Mouse (Mus musculus) heart, postnatal 0 days (tissue): ENCODE data around the gene Rras. TPM values are rescaled to one million over a fixed set of nuclear protein-coding genes. Genes with fewer than 3 reads are reported as not detected.

Source experiments
- ATAC-seq: fragments of 200-750 bp; cut with Nextera tagmentation; 2 replicates; pipeline ENCODE4 v1.8.0; 2017; ENCODE audit warnings: low read depth, moderate number of reproducible peaks, moderate library complexity; ENCODE audit not compliant: insufficient read depth
- DNase-seq: peaks from one replicate; pipeline ENCODE4 v3.0.0-alpha.2; 2016; ENCODE audit warnings: low spot score
- H3K27ac ChIP-seq: fragments of 300-500 bp; sonication (generic); 2 replicates; pipeline ENCODE4 v1.5.1; 2014; ENCODE audit warnings: low read depth, mild to moderate bottlenecking
- H3K27me3 ChIP-seq: fragments of 300-500 bp; sonication (generic); 2 replicates; pipeline ENCODE4 v1.6.1; 2014; ENCODE audit warnings: low read length, mixed read lengths; ENCODE audit not compliant: control insufficient read depth, insufficient read depth
- H3K36me3 ChIP-seq: fragments of 300-500 bp; sonication (generic); replicated peaks from 2 replicates; pipeline ENCODE4 v1.6.1; 2014; ENCODE audit warnings: low read length, mixed read lengths; ENCODE audit not compliant: control insufficient read depth, insufficient read depth
- H3K4me1 ChIP-seq: fragments of 300-500 bp; sonication (generic); 2 replicates; pipeline ENCODE4 v1.6.1; 2014; ENCODE audit warnings: antibody characterized with exemption; ENCODE audit not compliant: control insufficient read depth, insufficient read depth
- H3K4me2 ChIP-seq: fragments of 300-500 bp; sonication (generic); 2 replicates; pipeline ENCODE4 v1.6.1; 2014; ENCODE audit warnings: low read depth, mild to moderate bottlenecking, low read length, moderate library complexity
- H3K4me3 ChIP-seq: fragments of 300-500 bp; sonication (generic); 2 replicates; pipeline ENCODE4 v1.5.1; 2014; ENCODE audit warnings: low read depth, low read length
- H3K9ac ChIP-seq: fragments of 300-500 bp; sonication (generic); replicated peaks from 2 replicates; pipeline ENCODE4 v1.6.1; 2014; ENCODE audit warnings: low read depth, low read length, mixed read lengths
- H3K9me3 ChIP-seq: fragments of 300-500 bp; sonication (generic); replicated peaks from 2 replicates; pipeline ENCODE4 v1.6.1; 2016; ENCODE audit warnings: low read length; ENCODE audit not compliant: control insufficient read depth
- CTCF ChIP-seq: IDR thresholded peaks from 2 replicates; pipeline ENCODE4 v1.5.1; 2016; ENCODE audit warnings: antibody characterized with exemption, control low read depth, low read depth
- EP300 ChIP-seq: IDR thresholded peaks from 2 replicates; pipeline ENCODE4 v1.6.1; 2016; ENCODE audit warnings: antibody characterized with exemption, low read depth
- WGBS: fragments of 180-500 bp; shearing (Covaris S2); extraction: QIAGEN DNeasy Blood & Tissue Kit; methylation state at CpG from one replicate; pipeline ENCODE4 v1.1.7; 2014; 5-methylcytosine and 5-hydroxymethylcytosine counted together
- polyA plus RNA-seq: library from polyadenylated mRNA; unstranded; fragments of >200 nt; fragmentation: Nextera tagmentation; extraction: Ambion mirVana; gene quantifications from 2 replicates; pipeline ENCODE4 v1.2.1, GENCODE M21; 2015
- total RNA-seq: library from RNA; depleted of rRNA; stranded (reverse); fragments of >200 nt; gene quantifications from 2 replicates; pipeline ENCODE4 v1.2.3, GENCODE M21; 2014; ENCODE audit warnings: low replicate concordance; rRNA removed

The Rras gene
- total RNA-seq (38.4 and 62.0 TPM in 2 replicates), polyA plus RNA-seq (85.7 and 90.0 TPM in 2 replicates)

GRCm38 (mm10) chr7:45017242-45018061 is at the start of gene Rras:
Gene Rras, plus strand, starts transcription at chr7:45017961.
- peaks cover 9% of the 10 kb centered on the region for H3K4me1 ChIP-seq
- H3K4me2 ChIP-seq: peak within 1 kb of the TSS; percentile 85
- H3K9ac ChIP-seq: peak within 1 kb of the TSS; percentile 84
- H3K4me3 ChIP-seq: peak within 1 kb of the TSS; percentile 95
- peak; percentile 86 for ATAC-seq
- under 1% methylated on average over 36 of the region's 36 CpGs for WGBS
- H3K27me3 ChIP-seq: no peaks in the 10 kb centered on the region
- no peak for TF ChIP-seq CTCF
- TF ChIP-seq EP300: peak; percentile 88
- DNase-seq: peak; percentile 100
- no peaks in the 10 kb centered on the region for H3K9me3 ChIP-seq
- H3K27ac ChIP-seq: peak within 1 kb of the TSS; percentile 100
- H3K36me3 ChIP-seq: peaks cover 26% of the 10 kb centered on the region

GRCm38 (mm10) chr7:44970231-44970691 is 47.5 kb upstream of the Rras start:
- TF ChIP-seq CTCF (no peak), EP300 (no peak)
- no peaks in the 10 kb centered on the region for H3K36me3 ChIP-seq
- no peaks in the 10 kb centered on the region for H3K9me3 ChIP-seq
- peak; percentile 88 for DNase-seq
- H3K9ac ChIP-seq: peak overlapping the region; percentile 46
- H3K27me3 ChIP-seq: 0 out of 2 replicates have a peak, but pooled peaks cover 3% of the 10 kb centered on the region
- ATAC-seq: peak; percentile 95
- WGBS: under 1% methylated on average over 36 of the region's 36 CpGs
- peak overlapping the region; percentile 50 for H3K4me3 ChIP-seq
- H3K4me1 ChIP-seq: no peaks in the 10 kb centered on the region
- H3K4me2 ChIP-seq: peak overlapping the region; percentile 80
- peak overlapping the region; percentile 39 for H3K27ac ChIP-seq

GRCm38 (mm10) chr7:44971142-44971541 is 46.6 kb upstream of the Rras start:
- Histone ChIP-seq H3K27ac (no peak overlapping the region), H3K9me3 (no peaks in the 10 kb centered on the region), H3K27me3 (0 out of 2 replicates have a peak, but pooled peaks cover 3% of the 10 kb centered on the region), H3K4me2 (peak overlapping the region; percentile 80; the same call in 1 of the 2 replicates), H3K36me3 (peaks cover 5% of the 10 kb centered on the region), H3K9ac (no peak overlapping the region), H3K4me1 (no peaks in the 10 kb centered on the region), H3K4me3 (no peak overlapping the region)
- TF ChIP-seq CTCF (no peak), EP300 (no peak)
- no peak for ATAC-seq
- 78% methylated on average over 7 of the region's 7 CpGs for WGBS
- no peak for DNase-seq

- Histone ChIP-seq H3K9ac (0 out of 2 replicates have a peak overlapping the region, but pooled peaks have one; percentile 3), H3K4me3 (peak overlapping the region; percentile 45), H3K4me2 (peak overlapping the region; percentile 54), H3K36me3 (peaks cover 29% of the 10 kb centered on the region), H3K4me1 (no peaks in the 10 kb centered on the region), H3K27me3 (0 out of 2 replicates have a peak, but pooled peaks cover 3% of the 10 kb centered on the region), H3K27ac (no peak overlapping the region), H3K9me3 (no peaks in the 10 kb centered on the region)
- WGBS: 40% methylated on average over 14 of the region's 14 CpGs
- TF ChIP-seq CTCF (no peak), EP300 (no peak)
- ATAC-seq (no peak), DNase-seq (no peak)
These were observed 44.2 kb upstream of the Rras start for GRCm38 (mm10) chr7:44973415-44974130.

GRCm38 (mm10) chr7:44974383-44975116 is 43.2 kb upstream of the Rras start, which contains the start of gene Cpt1c:
Gene Cpt1c, minus strand, starts transcription at chr7:44974851.
- peak within 1 kb of the TSS; percentile 54 for H3K4me2 ChIP-seq
- 0 out of 2 replicates have a peak within 1 kb of the TSS, but pooled peaks have one; percentile 3 for H3K9ac ChIP-seq
- peaks cover 39% of the 10 kb centered on the region for H3K36me3 ChIP-seq
- peak within 1 kb of the TSS; percentile 24 for H3K27ac ChIP-seq
- WGBS: 4% methylated on average over 22 of the region's 22 CpGs
- peak; percentile 62 for DNase-seq
- no peaks in the 10 kb centered on the region for H3K9me3 ChIP-seq
- ATAC-seq: no peak
- no peaks in the 10 kb centered on the region for H3K4me1 ChIP-seq
- TF ChIP-seq EP300 (no peak), CTCF (no peak)
- peak within 1 kb of the TSS; percentile 45 for H3K4me3 ChIP-seq
- H3K27me3 ChIP-seq: 0 out of 2 replicates have a peak, but pooled peaks cover 3% of the 10 kb centered on the region
